In genomic region chr5:92498225-92498624, GRCm38 (mm10) we compare ENCODE assay signal across 13 mouse cellular contexts. TPM values are rescaled to one million over a fixed set of nuclear protein-coding genes. Genes with fewer than 3 reads are reported as not detected.
DNase-seq lines count a peak whose midpoint lies in the region; ATAC-seq and TF ChIP-seq lines count a peak whose summit lies in the region.
"Had no signal": no experiment of that assay in that cellular context is flagged by ENCODE, and none has a peak within 500 bp of the region (broad histone marks: within the 10 kb centered on the region; RNA-seq: fewer than 3 reads in every experiment).

No protein-coding gene starts in this region.

- no peak for TF ChIP-seq POLR2A in embryonic fibroblast, embryonic 13.5 days (IDR thresholded peaks at IDR 0.05; ENCODE audit: low read depth, low read length)

- H3K4me3 ChIP-seq in forebrain, postnatal 0 days (ENCODE audit: low read depth, low read length) = no peak overlapping the region
- H3K4me3 ChIP-seq in forebrain, embryonic 12.5 days (replicated peaks) = no peak overlapping the region
- no peak overlapping the region for H3K4me3 ChIP-seq in liver, embryonic 16.5 days (ENCODE audit: low read depth, low read length)
- H3K4me3 ChIP-seq in liver, embryonic 11.5 days (ENCODE audit: low read depth, low read length) = no peak overlapping the region
- no peak overlapping the region for H3K4me3 ChIP-seq in embryonic fibroblast, embryonic 13.5 days (ENCODE audit: insufficient read depth, low read length)

- TF ChIP-seq CTCF in forebrain, postnatal 0 days (IDR thresholded peaks at IDR 0.05; ENCODE audit: low read depth) = no peak
- no peak for TF ChIP-seq CTCF in embryonic fibroblast, embryonic 13.5 days (IDR thresholded peaks at IDR 0.05; ENCODE audit: borderline replicate concordance, insufficient read depth, low read length)

- H3K4me2 ChIP-seq in forebrain, postnatal 0 days (ENCODE audit: low read depth) = no peak overlapping the region
- H3K4me2 ChIP-seq in forebrain, embryonic 12.5 days = no peak overlapping the region
- no peak overlapping the region for H3K4me2 ChIP-seq in liver, embryonic 16.5 days (ENCODE audit: low read depth, low read length)
- H3K4me2 ChIP-seq in liver, embryonic 11.5 days = no peak overlapping the region

- no peak for DNase-seq in forebrain, postnatal 0 days
- DNase-seq in liver, embryonic 11.5 days (ENCODE audit: low spot score) = no peak
- peak; percentile 51 for DNase-seq in lung, postnatal 10 days
- no peak for DNase-seq in layer of hippocampus, postnatal 14 days (ENCODE audit: low spot score in 2 of 2)
- DNase-seq: thymus, adult 18-20 months had no signal

- WGBS in forebrain, postnatal 0 days = 84% methylated on average over 3 of the region's 3 CpGs
- 89% methylated on average over 3 of the region's 3 CpGs for WGBS in forebrain, embryonic 12.5 days
- 73% methylated on average over 3 of the region's 3 CpGs for WGBS in liver, embryonic 16.5 days (ENCODE audit: insufficient replicate concordance)
- 81% methylated on average over 3 of the region's 3 CpGs for WGBS in liver, embryonic 11.5 days

- no peaks in the 10 kb centered on the region for H3K9me3 ChIP-seq in forebrain, postnatal 0 days (ENCODE audit: low read length)
- H3K9me3 ChIP-seq in forebrain, embryonic 12.5 days = no peaks in the 10 kb centered on the region
- no peaks in the 10 kb centered on the region for H3K9me3 ChIP-seq in liver, embryonic 16.5 days (replicated peaks; ENCODE audit: control insufficient read depth, low read length)
- H3K9me3 ChIP-seq in liver, embryonic 11.5 days (ENCODE audit: control insufficient read depth, low read length) = no peaks in the 10 kb centered on the region

- 0 out of 2 replicates have a peak, but pooled peaks have one; percentile 12 for ATAC-seq in forebrain, postnatal 0 days
- no peak for ATAC-seq in forebrain, embryonic 12.5 days (ENCODE audit: low FRiP score)
- ATAC-seq in liver, embryonic 16.5 days (ENCODE audit: low read depth) = peak; percentile 65
- ATAC-seq in liver, embryonic 11.5 days (replicated peaks; ENCODE audit: low FRiP score) = no peak
- no peak for ATAC-seq in granulocyte monocyte progenitor cell, adult 5-6 weeks (replicated peaks; ENCODE audit: poor library complexity, severe bottlenecking)
- ATAC-seq: activated CD4-positive, CD25-positive, alpha-beta regulatory T cell, adult 4 months; midbrain, embryonic 16.5 days had no signal

- no peak overlapping the region for H3K9ac ChIP-seq in forebrain, postnatal 0 days
- H3K9ac ChIP-seq in forebrain, embryonic 12.5 days = no peak overlapping the region
- H3K9ac ChIP-seq in liver, embryonic 16.5 days (ENCODE audit: low read depth, low read length) = no peak overlapping the region
- H3K9ac ChIP-seq in liver, embryonic 11.5 days (ENCODE audit: low read depth, low read length) = no peak overlapping the region

- no peaks in the 10 kb centered on the region for H3K27me3 ChIP-seq in forebrain, postnatal 0 days (ENCODE audit: insufficient read depth, low read length)
- no peaks in the 10 kb centered on the region for H3K27me3 ChIP-seq in forebrain, embryonic 12.5 days
- H3K27me3 ChIP-seq in liver, embryonic 16.5 days (ENCODE audit: control insufficient read depth, insufficient read depth, low read depth, low read length) = no peaks in the 10 kb centered on the region
- H3K27me3 ChIP-seq in liver, embryonic 11.5 days (replicated peaks; ENCODE audit: control insufficient read depth, insufficient read depth, low read length) = no peaks in the 10 kb centered on the region

- no peaks in the 10 kb centered on the region for H3K36me3 ChIP-seq in forebrain, postnatal 0 days (ENCODE audit: insufficient read depth)
- no peaks in the 10 kb centered on the region for H3K36me3 ChIP-seq in forebrain, embryonic 12.5 days (replicated peaks)
- H3K36me3 ChIP-seq in liver, embryonic 16.5 days (ENCODE audit: control insufficient read depth, insufficient read depth) = no peaks in the 10 kb centered on the region
- no peaks in the 10 kb centered on the region for H3K36me3 ChIP-seq in liver, embryonic 11.5 days (ENCODE audit: control insufficient read depth, insufficient read depth, low read length)

- peaks cover 12% of the 10 kb centered on the region; the same call in 1 of the 2 replicates for H3K4me1 ChIP-seq in forebrain, postnatal 0 days (ENCODE audit: insufficient read depth)
- peaks cover 33% of the 10 kb centered on the region for H3K4me1 ChIP-seq in forebrain, embryonic 12.5 days
- H3K4me1 ChIP-seq in liver, embryonic 16.5 days (ENCODE audit: control insufficient read depth, low read depth, low read length) = peaks cover 19% of the 10 kb centered on the region
- H3K4me1 ChIP-seq in liver, embryonic 11.5 days (replicated peaks; ENCODE audit: control insufficient read depth, insufficient read depth, low read length) = peaks cover 9% of the 10 kb centered on the region
- peaks cover 13% of the 10 kb centered on the region for H3K4me1 ChIP-seq in embryonic fibroblast, embryonic 13.5 days (ENCODE audit: control insufficient read depth, insufficient read depth, low read length)

- no peak overlapping the region for H3K27ac ChIP-seq in forebrain, postnatal 0 days (ENCODE audit: low read depth, low read length)
- no peak overlapping the region for H3K27ac ChIP-seq in forebrain, embryonic 12.5 days
- no peak overlapping the region for H3K27ac ChIP-seq in liver, embryonic 16.5 days (ENCODE audit: low read length)
- H3K27ac ChIP-seq in liver, embryonic 11.5 days (ENCODE audit: low read depth, low read length) = no peak overlapping the region
- H3K27ac ChIP-seq in embryonic fibroblast, embryonic 13.5 days (ENCODE audit: insufficient read depth, low read length) = peak overlapping the region; percentile 35

RNA-seq across cellular contexts. Expression of gene Scarb2, which starts 8.4 kb away (rescaled TPM):
- 123 and 149 TPM in 2 replicates for total RNA-seq in forebrain, postnatal 0 days (2014; rRNA removed)
- 19.4 and 23.1 TPM in 2 replicates for polyA plus RNA-seq in forebrain, postnatal 0 days (2015; fragmentation: Nextera tagmentation; extraction: Ambion mirVana)
- polyA plus RNA-seq in forebrain, embryonic 12.5 days (2016; fragmentation: Nextera tagmentation; extraction: Ambion mirVana) = 16.6 and 17.9 TPM in 2 replicates
- 7.8 and 8.0 TPM in 2 replicates for polyA plus RNA-seq in liver, embryonic 16.5 days (2015; fragmentation: Nextera tagmentation; extraction: Ambion mirVana)
- 5.7 and 7.0 TPM in 2 replicates for polyA plus RNA-seq in liver, embryonic 11.5 days (2014; fragmentation: Nextera tagmentation; extraction: Ambion mirVana)
- polyA plus RNA-seq in embryonic fibroblast, embryonic 13.5 days (2011; ENCODE audit: insufficient read length, low read depth, missing spikeins) = 67.1 and 79.3 TPM in 2 replicates
- total RNA-seq in granulocyte monocyte progenitor cell, adult 5-6 weeks (2014; fragmentation: Nextera tagmentation) = 17.2 and 20.9 TPM in 2 replicates
- 41.2 and 43.1 TPM in 2 replicates for total RNA-seq in granulocyte monocyte progenitor cell, adult 5-6 weeks (2017)
- 10 to 100 TPM; 88.0 to 93.8 TPM for total RNA-seq in layer of hippocampus, postnatal 14 days (2021)

RNA-seq across cellular contexts. Expression of gene Fam47e, which starts 56.6 kb away (rescaled TPM):
- 0.81 and 1.8 TPM in 2 replicates for total RNA-seq in forebrain, postnatal 0 days (2014; rRNA removed)
- polyA plus RNA-seq in forebrain, postnatal 0 days (2015; fragmentation: Nextera tagmentation; extraction: Ambion mirVana) = 2.0 and 3.1 TPM in 2 replicates
- not detected in 2 replicates for polyA plus RNA-seq in forebrain, embryonic 12.5 days (2016; fragmentation: Nextera tagmentation; extraction: Ambion mirVana)
- polyA plus RNA-seq in liver, embryonic 16.5 days (2015; fragmentation: Nextera tagmentation; extraction: Ambion mirVana) = 8.4 and 8.6 TPM in 2 replicates
- polyA plus RNA-seq in liver, embryonic 11.5 days (2014; fragmentation: Nextera tagmentation; extraction: Ambion mirVana) = 0.38 and 0.52 TPM in 2 replicates
- not detected in 2 replicates for polyA plus RNA-seq in embryonic fibroblast, embryonic 13.5 days (2011; ENCODE audit: insufficient read length, low read depth, missing spikeins)
- not detected in 2 replicates for total RNA-seq in granulocyte monocyte progenitor cell, adult 5-6 weeks (2014; fragmentation: Nextera tagmentation)
- not detected in 2 replicates for total RNA-seq in granulocyte monocyte progenitor cell, adult 5-6 weeks (2017)
- total RNA-seq in layer of hippocampus, postnatal 14 days (2021) = 1 to 10 TPM in 1 of 2 experiments, not detected in 1; 1.8 TPM
- polyA plus RNA-seq: activated CD4-positive, CD25-positive, alpha-beta regulatory T cell, adult 4 months; C2C12; kidney, embryonic 14.5 days had no signal

Comparison
In these comparisons a context has a peak if more than half of its experiments do, and no peak if none do; other contexts are left out.
1. ATAC-seq: peak in forebrain, postnatal 0 days (single experiment) and liver, embryonic 16.5 days (single experiment); none in forebrain, embryonic 12.5 days (single experiment), liver, embryonic 11.5 days (single experiment) and granulocyte monocyte progenitor cell, adult 5-6 weeks (single experiment).